Mouse (Mus musculus) heart, postnatal 0 days (tissue): ENCODE measurements at regions not wholly inside any gene's neighbourhood (a gene's known extent, or its start where the extent isn't known, plus 50 kb on each side); places are given as distances from the start of the nearest gene placed in this dataset.

ENCODE experiments used
- ATAC-seq: fragments of 200-750 bp; cut with Nextera tagmentation; 2 replicates; pipeline ENCODE4 v1.8.0; 2017; ENCODE audit warnings: low read depth, moderate number of reproducible peaks, moderate library complexity; ENCODE audit not compliant: insufficient read depth
- DNase-seq: peaks from one replicate; pipeline ENCODE4 v3.0.0-alpha.2; 2016; ENCODE audit warnings: low spot score
- H3K27ac ChIP-seq: fragments of 300-500 bp; sonication (generic); 2 replicates; pipeline ENCODE4 v1.5.1; 2014; ENCODE audit warnings: low read depth, mild to moderate bottlenecking
- H3K27me3 ChIP-seq: fragments of 300-500 bp; sonication (generic); 2 replicates; pipeline ENCODE4 v1.6.1; 2014; ENCODE audit warnings: low read length, mixed read lengths; ENCODE audit not compliant: control insufficient read depth, insufficient read depth
- H3K36me3 ChIP-seq: fragments of 300-500 bp; sonication (generic); replicated peaks from 2 replicates; pipeline ENCODE4 v1.6.1; 2014; ENCODE audit warnings: low read length, mixed read lengths; ENCODE audit not compliant: control insufficient read depth, insufficient read depth
- H3K4me1 ChIP-seq: fragments of 300-500 bp; sonication (generic); 2 replicates; pipeline ENCODE4 v1.6.1; 2014; ENCODE audit warnings: antibody characterized with exemption; ENCODE audit not compliant: control insufficient read depth, insufficient read depth
- H3K4me2 ChIP-seq: fragments of 300-500 bp; sonication (generic); 2 replicates; pipeline ENCODE4 v1.6.1; 2014; ENCODE audit warnings: low read depth, mild to moderate bottlenecking, low read length, moderate library complexity
- H3K4me3 ChIP-seq: fragments of 300-500 bp; sonication (generic); 2 replicates; pipeline ENCODE4 v1.5.1; 2014; ENCODE audit warnings: low read depth, low read length
- H3K9ac ChIP-seq: fragments of 300-500 bp; sonication (generic); replicated peaks from 2 replicates; pipeline ENCODE4 v1.6.1; 2014; ENCODE audit warnings: low read depth, low read length, mixed read lengths
- H3K9me3 ChIP-seq: fragments of 300-500 bp; sonication (generic); replicated peaks from 2 replicates; pipeline ENCODE4 v1.6.1; 2016; ENCODE audit warnings: low read length; ENCODE audit not compliant: control insufficient read depth
- CTCF ChIP-seq: IDR thresholded peaks from 2 replicates; pipeline ENCODE4 v1.5.1; 2016; ENCODE audit warnings: antibody characterized with exemption, control low read depth, low read depth
- EP300 ChIP-seq: IDR thresholded peaks from 2 replicates; pipeline ENCODE4 v1.6.1; 2016; ENCODE audit warnings: antibody characterized with exemption, low read depth
- WGBS: fragments of 180-500 bp; shearing (Covaris S2); extraction: QIAGEN DNeasy Blood & Tissue Kit; methylation state at CpG from one replicate; pipeline ENCODE4 v1.1.7; 2014; 5-methylcytosine and 5-hydroxymethylcytosine counted together

DNA sequence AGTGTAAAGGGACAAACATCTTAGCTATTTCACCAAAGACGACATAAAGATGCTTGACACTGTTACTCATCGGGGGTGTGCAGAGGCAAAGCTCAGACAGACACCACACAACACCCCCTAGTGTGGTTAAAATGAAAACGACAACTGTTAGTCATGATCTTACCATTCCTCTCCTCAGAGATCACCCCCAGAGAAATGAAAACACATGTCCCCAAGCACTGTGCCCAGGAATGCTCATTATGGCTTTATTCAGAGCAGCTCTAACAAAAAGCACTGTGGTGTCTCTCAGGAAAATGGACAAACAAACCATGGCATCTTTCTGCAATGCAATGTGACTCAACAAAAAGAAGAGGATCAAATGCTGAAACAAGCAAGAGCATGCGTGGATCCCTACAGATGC lies 229.5 kb upstream of the Thbs1 start:
- Histone ChIP-seq H3K36me3 (no peaks in the 10 kb centered on the region), H3K4me3 (no peak overlapping the region), H3K27me3 (no peaks in the 10 kb centered on the region), H3K4me1 (no peaks in the 10 kb centered on the region), H3K4me2 (no peak overlapping the region), H3K9ac (no peak overlapping the region), H3K9me3 (no peaks in the 10 kb centered on the region), H3K27ac (no peak overlapping the region)
- TF ChIP-seq CTCF = no peak
- WGBS = 75% methylated on average over 4 of the region's 4 CpGs
- no peak for ATAC-seq
- DNase-seq = no peak

DNA sequence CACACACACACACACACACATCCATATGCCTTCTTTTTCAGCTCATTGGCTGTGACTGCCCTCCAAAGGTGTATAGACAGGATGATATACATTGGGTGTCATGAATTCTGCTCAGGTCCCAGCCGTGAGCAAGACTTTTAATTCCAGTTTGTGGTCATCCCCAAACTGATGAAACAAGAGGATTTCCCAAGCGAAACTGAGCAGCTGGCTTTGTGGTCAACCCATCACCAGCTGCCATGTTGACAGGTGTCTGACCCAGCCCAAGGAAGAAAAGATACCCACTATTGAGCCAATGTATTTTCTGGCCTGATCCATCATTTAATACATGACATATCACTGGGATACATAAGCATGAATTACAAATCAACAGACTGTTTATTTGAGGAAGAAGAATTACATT lies 228.8 kb upstream of the Thbs1 start:
- Histone ChIP-seq H3K9me3 (no peaks in the 10 kb centered on the region), H3K27me3 (no peaks in the 10 kb centered on the region), H3K27ac (no peak overlapping the region), H3K4me2 (no peak overlapping the region), H3K9ac (no peak overlapping the region), H3K4me3 (no peak overlapping the region), H3K4me1 (no peaks in the 10 kb centered on the region), H3K36me3 (no peaks in the 10 kb centered on the region)
- no peak for ATAC-seq
- 73% methylated on average over 2 of the region's 2 CpGs for WGBS
- TF ChIP-seq CTCF = no peak
- TF ChIP-seq EP300 = no peak
- DNase-seq = no peak

DNA sequence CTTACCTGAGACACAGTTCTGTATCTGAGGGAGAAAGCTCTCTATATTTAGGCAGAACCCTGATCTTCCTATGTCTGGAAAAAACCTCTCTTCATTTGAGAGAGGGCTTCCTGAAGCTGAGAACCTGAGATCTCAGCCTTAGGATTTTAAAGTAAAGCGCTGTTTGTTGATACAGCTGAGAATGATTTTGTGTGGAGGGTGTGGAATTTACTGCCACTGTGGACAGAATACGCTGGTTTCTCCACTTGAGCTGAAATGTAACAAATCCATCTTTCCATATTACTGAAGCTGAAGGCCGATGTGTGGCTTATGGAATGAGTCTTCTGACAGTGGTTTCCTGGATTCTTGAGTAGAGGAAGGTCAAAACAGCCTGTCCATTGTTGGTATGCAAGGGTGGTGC lies 225.2 kb upstream of the Thbs1 start:
- Histone ChIP-seq H3K4me2 (no peak overlapping the region), H3K27me3 (no peaks in the 10 kb centered on the region), H3K9me3 (no peaks in the 10 kb centered on the region), H3K27ac (no peak overlapping the region), H3K4me1 (no peaks in the 10 kb centered on the region), H3K9ac (no peak overlapping the region), H3K36me3 (no peaks in the 10 kb centered on the region), H3K4me3 (no peak overlapping the region)
- ATAC-seq = no peak
- no peak for TF ChIP-seq CTCF
- TF ChIP-seq EP300 = no peak
- WGBS = 75% methylated on average over 3 of the region's 3 CpGs
- no peak for DNase-seq

GRCm38 (mm10) chr2:117901311-117901710 lies 210.4 kb upstream of the Thbs1 start:
- Histone ChIP-seq H3K9me3 (no peaks in the 10 kb centered on the region), H3K27ac (no peak overlapping the region), H3K9ac (no peak overlapping the region), H3K4me2 (no peak overlapping the region), H3K27me3 (no peaks in the 10 kb centered on the region), H3K4me1 (no peaks in the 10 kb centered on the region), H3K36me3 (no peaks in the 10 kb centered on the region), H3K4me3 (no peak overlapping the region)
- ATAC-seq (no peak), DNase-seq (no peak)
- TF ChIP-seq CTCF = no peak
- TF ChIP-seq EP300 = no peak
- 82% methylated on average over 2 of the region's 2 CpGs for WGBS

- DNase-seq (no peak), ATAC-seq (no peak)
- Histone ChIP-seq H3K9ac (no peak overlapping the region), H3K9me3 (no peaks in the 10 kb centered on the region), H3K27me3 (no peaks in the 10 kb centered on the region), H3K27ac (no peak overlapping the region), H3K4me2 (no peak overlapping the region), H3K36me3 (no peaks in the 10 kb centered on the region), H3K4me3 (no peak overlapping the region), H3K4me1 (no peaks in the 10 kb centered on the region)
- TF ChIP-seq CTCF (no peak), EP300 (no peak)
- WGBS = 71% methylated on average over 5 of the region's 5 CpGs
These were observed 208.8 kb upstream of the Thbs1 start for GRCm38 (mm10) chr2:117902837-117903236.

- no peaks in the 10 kb centered on the region for H3K36me3 ChIP-seq
- TF ChIP-seq CTCF (no peak), EP300 (no peak)
- no peaks in the 10 kb centered on the region for H3K4me1 ChIP-seq
- 60% methylated on average over 2 of the region's 2 CpGs for WGBS
- H3K4me3 ChIP-seq = no peak overlapping the region
- H3K27ac ChIP-seq = no peak overlapping the region
- no peak overlapping the region for H3K4me2 ChIP-seq
- DNase-seq = no peak
- ATAC-seq = no peak
- no peak overlapping the region for H3K9ac ChIP-seq
- no peaks in the 10 kb centered on the region for H3K27me3 ChIP-seq
- no peaks in the 10 kb centered on the region for H3K9me3 ChIP-seq
These were observed 208.0 kb upstream of the Thbs1 start for GRCm38 (mm10) chr2:117903705-117904104.
